Mouse (Mus musculus) splenic B cell, adult 2 months (primary cell): ENCODE data around the gene Pak1.
A peak's percentile ranks its signal among the peaks of the same experiment; 100 is the strongest.

ENCODE experiments used
- DNase-seq: peaks from one replicate; pipeline ENCODE4 v3.0.0-alpha.2; 2011; ENCODE audit warnings: low read depth, low spot score
- H3K27me3 ChIP-seq: 2 replicates; pipeline ENCODE4 v1.6.1; 2012; ENCODE audit warnings: mild to moderate bottlenecking, low read length, moderate library complexity, mixed read lengths; ENCODE audit not compliant: control insufficient read depth, poor library complexity, insufficient read depth, severe bottlenecking
- H3K36me3 ChIP-seq: 2 replicates; pipeline ENCODE4 v1.6.1; 2012; ENCODE audit warnings: mild to moderate bottlenecking, low read length, moderate library complexity, mixed read lengths; ENCODE audit not compliant: control insufficient read depth, poor library complexity, insufficient read depth, severe bottlenecking

The Pak1 gene

DNA sequence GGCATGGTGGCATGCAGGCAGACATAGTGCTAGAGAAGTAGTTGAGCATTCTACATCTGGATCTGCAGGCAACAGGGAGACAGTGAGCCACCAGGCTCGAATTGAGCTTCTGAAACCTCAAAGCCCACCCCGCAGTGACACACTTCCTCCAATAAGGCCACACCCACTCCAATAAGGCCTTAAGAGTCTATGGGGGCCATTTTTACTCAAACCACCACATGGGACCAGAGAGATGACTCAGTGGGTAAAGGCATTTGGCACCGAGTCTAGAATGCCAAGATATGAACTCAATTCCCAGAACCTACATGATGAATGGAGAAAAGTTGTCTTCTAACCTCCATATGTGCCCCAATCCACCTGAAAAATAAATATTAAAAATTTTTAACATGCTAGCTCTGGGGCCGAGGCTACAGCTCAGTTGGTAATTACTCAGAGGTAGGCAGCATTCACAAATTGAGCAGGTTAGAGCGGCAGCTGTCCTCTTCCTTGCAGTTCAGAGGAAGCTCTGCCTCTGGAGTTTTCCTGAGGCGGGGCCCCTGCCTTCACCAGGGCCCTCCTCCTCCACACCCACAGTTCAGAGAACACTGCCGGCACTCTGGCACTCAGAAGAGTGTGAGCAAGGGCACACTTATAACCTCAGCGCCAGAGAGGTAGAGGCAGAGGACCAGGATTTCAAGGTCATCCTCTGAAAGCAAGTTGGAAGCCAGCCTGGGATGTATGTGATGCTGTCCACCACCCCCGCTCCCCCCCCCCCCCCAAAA lies 21.8 kb upstream of the Pak1 start:
- Histone ChIP-seq H3K36me3 (no peaks in the 10 kb centered on the region), H3K27me3 (no peaks in the 10 kb centered on the region)
- no peak for DNase-seq

DNA sequence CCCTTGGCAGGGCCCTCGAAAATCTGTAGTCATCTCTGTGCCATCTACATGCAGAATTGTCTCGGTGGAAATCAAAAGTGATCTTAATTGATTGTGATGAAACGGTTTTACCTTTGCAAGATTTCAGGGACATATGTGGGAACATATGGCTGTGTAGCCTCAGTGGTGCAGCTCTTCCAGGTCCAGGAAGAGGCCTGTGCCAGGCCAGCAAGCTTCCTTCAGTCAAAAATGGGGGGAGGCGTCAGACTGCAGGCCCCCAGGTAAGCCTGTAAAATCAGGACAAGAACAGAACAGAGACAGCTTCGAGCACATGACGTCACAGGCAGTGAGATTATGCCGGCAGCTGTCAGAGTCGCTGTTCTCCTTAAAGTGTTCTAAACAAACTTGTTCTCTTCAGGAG lies 20.5 kb upstream of the Pak1 start:
- H3K36me3 ChIP-seq: no peaks in the 10 kb centered on the region
- H3K27me3 ChIP-seq: no peaks in the 10 kb centered on the region
- no peak for DNase-seq

GRCm38 (mm10) chr7:97769020-97769419 lies 19.3 kb upstream of the Pak1 start:
- H3K36me3 ChIP-seq: no peaks in the 10 kb centered on the region
- H3K27me3 ChIP-seq: no peaks in the 10 kb centered on the region
- DNase-seq: no peak

DNA sequence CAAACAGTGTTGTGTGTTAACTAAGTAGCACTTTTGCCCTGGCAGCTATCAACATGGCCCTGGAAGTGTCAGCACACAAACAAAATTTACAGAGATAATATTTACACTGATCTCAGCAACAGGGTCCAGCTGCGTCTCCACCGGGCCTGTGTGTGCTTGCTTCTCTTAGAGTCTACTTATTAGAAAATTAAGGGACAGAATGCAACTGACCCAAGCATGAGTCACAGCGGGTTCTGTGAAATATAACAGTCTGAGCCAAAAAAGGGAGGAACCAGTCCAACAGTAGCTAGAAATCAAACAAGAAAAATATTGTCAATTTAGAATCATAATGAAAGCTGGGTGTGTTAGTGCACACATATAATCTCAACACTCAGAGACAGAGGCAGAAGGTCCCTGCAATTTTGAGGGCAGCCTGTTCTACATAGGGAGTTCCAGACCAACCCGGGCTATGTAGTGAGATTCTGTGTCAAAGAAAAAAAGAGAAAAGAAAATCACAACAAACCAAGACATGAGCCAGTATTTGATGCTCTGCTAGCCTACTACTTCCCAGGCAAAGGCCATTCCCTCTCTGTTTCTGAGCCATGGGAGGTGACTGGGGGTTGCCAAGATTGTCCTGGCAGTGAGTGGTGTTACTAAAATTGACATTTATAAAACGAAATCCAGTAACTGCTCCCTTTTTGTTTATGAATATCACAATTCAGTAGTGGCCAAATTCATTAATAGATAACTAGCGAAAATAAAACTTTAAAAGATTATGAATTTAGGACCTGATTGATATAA lies 17.3 kb upstream of the Pak1 start:
- no peak for DNase-seq
- Histone ChIP-seq H3K27me3 (no peaks in the 10 kb centered on the region), H3K36me3 (no peaks in the 10 kb centered on the region)

GRCm38 (mm10) chr7:97775380-97775779 lies 13.0 kb upstream of the Pak1 start:
- DNase-seq: no peak
- Histone ChIP-seq H3K27me3 (no peaks in the 10 kb centered on the region), H3K36me3 (no peaks in the 10 kb centered on the region)

DNA sequence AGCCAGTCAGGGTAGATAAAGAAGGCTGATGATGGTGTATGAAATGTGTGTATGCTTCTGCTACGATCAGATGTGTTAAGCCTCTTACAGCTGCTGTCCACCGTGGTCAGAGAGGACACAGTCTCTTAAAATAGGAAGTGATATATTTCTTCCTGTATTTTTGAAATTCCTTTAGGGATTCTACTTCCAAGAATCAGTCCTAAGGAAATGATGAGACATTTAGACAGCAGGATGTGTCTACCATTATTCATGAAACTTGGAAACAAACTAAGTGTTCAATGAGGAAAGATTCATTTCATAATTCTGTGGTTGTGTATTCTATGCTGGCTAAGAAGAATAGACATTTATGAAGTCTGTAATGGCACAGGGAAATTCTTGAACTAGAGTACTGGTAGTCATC lies 12.4 kb upstream of the Pak1 start:
- no peak for DNase-seq
- Histone ChIP-seq H3K27me3 (no peaks in the 10 kb centered on the region), H3K36me3 (no peaks in the 10 kb centered on the region)

- DNase-seq: no peak
- Histone ChIP-seq H3K27me3 (no peaks in the 10 kb centered on the region), H3K36me3 (no peaks in the 10 kb centered on the region)
These were observed 11.2 kb upstream of the Pak1 start for GRCm38 (mm10) chr7:97777191-97777590.

DNA sequence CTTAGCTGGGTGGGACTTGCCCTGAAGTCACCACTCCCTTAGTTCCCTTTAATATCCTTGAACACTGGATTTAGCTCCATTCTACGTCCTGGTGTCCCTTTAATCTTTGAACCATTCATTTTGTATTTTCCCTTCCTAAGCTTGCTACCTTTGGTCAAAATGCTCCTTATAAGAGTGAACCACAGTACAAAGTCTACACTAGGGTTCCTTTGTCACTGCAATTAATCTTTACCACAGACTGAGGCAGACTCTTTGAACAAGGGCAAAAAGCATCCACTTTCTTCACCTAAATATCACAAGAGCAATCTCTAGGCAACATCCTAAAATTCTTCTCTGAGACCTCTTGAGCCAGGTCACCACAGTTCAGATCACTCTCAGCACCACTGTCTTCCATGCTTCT lies 8.1 kb upstream of the Pak1 start:
- Histone ChIP-seq H3K27me3 (no peaks in the 10 kb centered on the region), H3K36me3 (no peaks in the 10 kb centered on the region)
- no peak for DNase-seq

DNA sequence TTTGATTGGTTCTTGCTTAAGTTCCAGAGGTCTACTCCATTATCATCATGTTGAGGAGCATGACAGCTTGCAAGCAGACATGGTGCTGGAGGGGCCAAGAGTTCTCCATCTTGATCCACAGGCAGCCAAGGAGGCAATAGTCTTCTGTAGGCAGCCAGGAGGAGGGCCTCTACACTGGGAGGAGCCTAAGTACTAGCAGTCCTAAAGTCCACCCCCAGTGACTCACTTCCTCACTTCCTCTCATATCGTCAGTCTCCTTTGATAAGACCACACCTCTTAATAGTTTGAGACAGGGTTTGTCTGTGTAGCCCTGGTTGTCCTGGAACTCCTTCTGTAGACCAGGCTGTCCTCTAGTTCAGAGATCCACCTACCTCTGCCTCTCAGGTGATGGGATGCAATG lies 7.5 kb upstream of the Pak1 start:
- Histone ChIP-seq H3K36me3 (no peaks in the 10 kb centered on the region), H3K27me3 (no peaks in the 10 kb centered on the region)
- no peak for DNase-seq

DNA sequence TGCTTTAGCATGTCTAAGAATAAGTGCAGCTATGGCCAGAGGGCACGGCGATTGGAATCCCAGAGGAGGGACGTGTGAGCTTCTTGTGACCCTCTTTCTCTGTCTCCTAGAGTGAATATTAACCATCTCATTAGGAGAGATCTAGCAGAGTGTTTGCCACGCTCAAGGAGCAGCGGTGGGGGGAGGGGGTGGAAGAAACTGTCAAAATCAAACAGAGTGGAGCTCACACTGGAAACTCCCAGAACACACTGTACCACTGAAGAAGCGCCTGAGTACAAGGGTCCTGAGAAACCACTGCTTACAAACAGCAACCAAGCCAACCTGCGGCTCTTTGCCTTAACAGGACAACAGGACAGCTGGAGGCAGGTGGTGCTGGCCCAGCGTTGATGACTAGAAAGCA lies 6.8 kb upstream of the Pak1 start:
- no peaks in the 10 kb centered on the region for H3K36me3 ChIP-seq
- H3K27me3 ChIP-seq: no peaks in the 10 kb centered on the region
- DNase-seq: no peak

DNA sequence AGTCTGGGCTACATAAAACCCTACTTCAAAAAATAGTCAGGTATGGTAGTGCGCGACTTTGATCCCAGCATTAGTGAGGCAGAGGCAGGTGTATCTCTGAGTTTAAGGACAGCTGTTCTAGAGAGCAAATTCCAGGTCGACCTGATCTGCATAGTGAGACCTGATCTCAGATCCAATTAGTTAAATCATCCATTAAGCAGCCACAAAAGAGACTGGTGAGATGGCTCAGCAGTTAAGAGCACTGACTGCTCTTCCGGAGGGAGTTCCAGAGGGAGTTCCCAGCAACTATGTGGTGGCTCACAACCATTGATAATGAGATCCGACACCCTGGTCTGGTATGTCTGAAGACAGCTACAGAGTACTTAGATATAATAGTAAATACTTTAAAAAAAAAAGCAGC lies 4.8 kb upstream of the Pak1 start:
- DNase-seq: no peak
- Histone ChIP-seq H3K36me3 (no peaks in the 10 kb centered on the region), H3K27me3 (peaks cover under 1% of the 10 kb centered on the region; the same call in 1 of the 2 replicates)

DNA sequence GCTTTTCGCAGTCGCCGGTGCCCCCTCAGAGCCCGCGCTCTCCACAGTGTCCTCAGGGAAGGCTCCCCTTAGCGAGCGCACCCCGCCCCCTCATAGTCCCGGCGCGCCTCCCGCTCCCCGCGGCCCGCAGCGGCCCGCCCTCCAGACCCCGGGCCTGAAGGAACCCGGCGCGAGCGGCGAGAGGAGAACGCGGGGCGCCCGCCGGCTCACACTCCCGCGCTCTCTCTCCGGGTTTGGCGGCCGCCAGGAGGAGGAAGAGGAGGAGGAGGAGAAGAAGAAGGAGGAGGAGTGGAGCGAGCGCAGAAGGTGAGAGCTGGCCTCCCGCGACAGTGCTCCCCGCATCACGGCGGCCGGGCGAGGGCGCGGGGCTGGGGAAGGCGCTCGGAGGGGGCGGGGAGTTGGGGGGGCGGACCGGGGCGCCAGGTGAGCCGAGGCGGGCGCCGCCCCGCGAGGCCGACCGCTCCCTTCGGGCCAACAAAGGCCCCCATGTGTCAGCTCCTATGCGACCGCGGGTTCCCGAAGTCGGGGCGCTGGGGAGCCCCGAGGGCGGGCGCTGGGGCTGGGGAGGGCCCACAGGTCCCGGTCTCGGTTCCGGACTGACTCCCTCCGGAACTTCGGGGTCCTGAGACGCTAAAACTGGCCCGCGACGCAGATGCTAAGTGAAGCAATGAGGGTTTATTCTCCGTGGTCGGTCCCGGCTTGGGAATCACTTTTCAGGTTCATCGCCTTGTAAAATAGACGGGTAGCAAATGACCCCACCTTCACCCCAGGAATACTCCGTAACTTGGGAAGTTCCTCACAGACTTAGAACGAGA lies 535 bp downstream of the Pak1 start:
- DNase-seq: peak; percentile 44
- no peaks in the 10 kb centered on the region for H3K36me3 ChIP-seq
- peaks cover 2% of the 10 kb centered on the region for H3K27me3 ChIP-seq

DNA sequence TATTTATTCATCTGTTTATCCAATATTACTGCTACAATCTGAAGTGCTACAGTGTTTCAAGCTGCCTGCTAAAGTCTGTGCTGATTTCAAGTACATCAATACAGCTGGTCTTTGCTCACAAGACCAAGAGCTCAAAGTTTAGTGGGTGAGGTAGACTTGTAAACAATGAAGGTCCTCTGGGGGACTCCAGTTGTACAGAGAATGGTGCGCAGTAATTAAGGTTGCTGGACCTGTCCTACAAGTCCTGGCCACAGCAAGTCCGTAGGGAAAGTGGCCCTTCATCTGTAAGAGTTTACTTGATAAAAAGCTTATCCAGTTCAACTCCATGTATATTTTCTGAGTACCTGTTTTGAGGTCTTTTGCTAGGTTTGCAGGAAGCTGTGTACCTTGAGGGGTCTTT lies 1.9 kb downstream of the Pak1 start:
- Histone ChIP-seq H3K36me3 (no peaks in the 10 kb centered on the region), H3K27me3 (peaks cover 2% of the 10 kb centered on the region)
- DNase-seq: no peak

- no peak for DNase-seq
- Histone ChIP-seq H3K27me3 (peaks cover 2% of the 10 kb centered on the region), H3K36me3 (no peaks in the 10 kb centered on the region)
These were observed 4.0 kb downstream of the Pak1 start for GRCm38 (mm10) chr7:97792324-97792723.

DNA sequence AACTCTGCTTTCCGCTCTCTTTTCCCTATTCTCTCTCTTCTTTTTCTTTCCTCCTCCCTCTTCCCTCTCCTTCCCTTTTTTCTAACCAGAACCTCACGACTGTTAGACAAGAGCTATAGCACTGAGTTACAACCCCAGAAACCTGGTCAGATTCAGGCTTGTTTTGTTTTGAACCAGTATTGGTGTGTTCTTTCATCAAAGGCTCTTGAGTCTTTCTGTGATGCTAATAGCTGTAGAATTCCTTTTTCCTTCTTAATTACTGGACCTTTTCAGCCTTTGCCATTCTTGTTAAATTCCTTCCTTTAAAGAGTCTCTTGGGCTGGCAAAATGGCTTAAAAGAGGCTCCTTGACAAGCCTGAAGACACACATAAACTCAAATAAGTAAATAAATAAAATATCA lies 14.8 kb downstream of the Pak1 start:
- no peak for DNase-seq
- Histone ChIP-seq H3K36me3 (no peaks in the 10 kb centered on the region), H3K27me3 (no peaks in the 10 kb centered on the region)
